Mouse (Mus musculus) CH12.LX (cell line): ENCODE data around the gene Pon2. TPM values are rescaled to one million over a fixed set of nuclear protein-coding genes. Genes with fewer than 3 reads are reported as not detected.
"Not testable (repeated sequence)": the region's sequence is repeated elsewhere in the genome, so short reads cannot be mapped to it uniquely, and the experiment has no call there.

Experiments
- DNase-seq: peaks from one replicate; pipeline ENCODE4 v3.0.0-alpha.2; 2013; ENCODE audit errors: extremely low read depth
- H3K27ac ChIP-seq: 2 replicates; pipeline ENCODE4 v1.5.1; 2012; ENCODE audit warnings: low read depth, mild to moderate bottlenecking, control low read depth, moderate library complexity; ENCODE audit not compliant: insufficient read depth
- H3K27me3 ChIP-seq: replicated peaks from 2 replicates; pipeline ENCODE3; 2012; ENCODE audit warnings: inconsistent platforms
- H3K36me3 ChIP-seq, 2 experiments: replicated peaks in 1 of 2; 2 replicates each; pipeline versions ENCODE3 to v1.6.1; 2012; ENCODE audit warnings: inconsistent platforms in 1 of 2, low read length in 1 of 2, mild to moderate bottlenecking in 1 of 2, mixed read lengths in 1 of 2, moderate library complexity in 1 of 2; ENCODE audit not compliant: control insufficient read depth in 1 of 2, insufficient read depth in 1 of 2
- H3K4me1 ChIP-seq, 2 experiments: 2 replicates each; pipeline ENCODE4 v1.6.1; 2012; ENCODE audit warnings: inconsistent platforms in 1 of 2, moderate library complexity in 1 of 2; ENCODE audit not compliant: insufficient read depth in 2 of 2, control insufficient read depth in 1 of 2
- H3K4me2 ChIP-seq: 2 replicates; pipeline ENCODE4 v1.6.1; 2012; ENCODE audit warnings: low read depth, mild to moderate bottlenecking, control low read depth; ENCODE audit not compliant: poor library complexity, insufficient read depth, severe bottlenecking
- H3K4me3 ChIP-seq, 3 experiments: fragments of 150-350 bp in 1 of 3; sonication (generic) in 1 of 3; replicated peaks in 1 of 3; 2 replicates each; pipeline versions ENCODE3 to v1.5.1; 2011 to 2012; ENCODE audit warnings: low read depth in 2 of 3, low read length in 2 of 3, mild to moderate bottlenecking in 2 of 3, moderate library complexity in 2 of 3, control low read depth in 1 of 3, improper control_type of control experiment in 1 of 3, inconsistent platforms in 1 of 3, mixed read lengths in 1 of 3; ENCODE audit not compliant: poor library complexity in 1 of 3
- H3K79me2 ChIP-seq: replicated peaks from 2 replicates; pipeline ENCODE4 v1.6.1; 2012; ENCODE audit warnings: mild to moderate bottlenecking, moderate library complexity; ENCODE audit not compliant: control insufficient read depth, poor library complexity, insufficient read depth, severe bottlenecking; ENCODE audit errors: extremely low read depth
- H3K9ac ChIP-seq: 2 replicates; pipeline ENCODE4 v1.6.1; 2012; ENCODE audit warnings: low read depth, mild to moderate bottlenecking, control low read depth, moderate library complexity; ENCODE audit not compliant: insufficient read depth
- H3K9me3 ChIP-seq: replicated peaks from 2 replicates; pipeline ENCODE3; 2012; ENCODE audit warnings: low read length, inconsistent platforms, mixed read lengths
- BHLHE40 ChIP-seq: IDR thresholded peaks from 2 replicates; pipeline ENCODE4 v1.6.1; 2011; ENCODE audit warnings: mild to moderate bottlenecking, low read depth, low read length, improper control_type of control experiment
- ELF1 ChIP-seq: IDR thresholded peaks from 2 replicates; pipeline ENCODE4 v1.6.1; 2014; ENCODE audit warnings: low read depth, mild to moderate bottlenecking, inconsistent platforms, low read length, improper control_type of control experiment
- EP300 ChIP-seq: IDR thresholded peaks from 2 replicates; pipeline ENCODE4 v1.6.1; 2011; ENCODE audit warnings: low read length, improper control_type of control experiment
- ETS1 ChIP-seq: conservative IDR thresholded peaks from 2 replicates; pipeline ENCODE4 v1.6.1; 2012; ENCODE audit warnings: low read depth, mild to moderate bottlenecking, inconsistent platforms, low read length, improper control_type of control experiment, moderate library complexity
- HCFC1 ChIP-seq: IDR thresholded peaks from 2 replicates; pipeline ENCODE4 v1.6.1; 2012; ENCODE audit warnings: low read depth, mild to moderate bottlenecking, inconsistent platforms, low read length, improper control_type of control experiment
- IRF4 ChIP-seq: IDR thresholded peaks from 2 replicates; pipeline ENCODE4 v1.6.1; 2014; ENCODE audit warnings: low read depth, mild to moderate bottlenecking, inconsistent platforms, low read length, improper control_type of control experiment
- JUND ChIP-seq: conservative IDR thresholded peaks from 2 replicates; pipeline ENCODE4 v1.6.1; 2011; ENCODE audit warnings: low read depth, low read length, improper control_type of control experiment
- MAFK ChIP-seq: IDR thresholded peaks from 2 replicates; pipeline ENCODE4 v1.6.1; 2011; ENCODE audit warnings: low read length, improper control_type of control experiment; ENCODE audit not compliant: insufficient replicate concordance
- MEF2A ChIP-seq: IDR thresholded peaks from 2 replicates; pipeline ENCODE4 v1.6.1; 2014; ENCODE audit warnings: low read depth, mild to moderate bottlenecking, inconsistent platforms, low read length, improper control_type of control experiment, borderline replicate concordance
- POLR2AphosphoS2 ChIP-seq: IDR thresholded peaks from 2 replicates; pipeline ENCODE4 v1.6.1; 2011; ENCODE audit warnings: low read depth, low read length, improper control_type of control experiment
- UBTF ChIP-seq: IDR thresholded peaks from 2 replicates; pipeline ENCODE4 v1.6.1; 2012; ENCODE audit warnings: low read depth, mild to moderate bottlenecking, inconsistent platforms, low read length, improper control_type of control experiment, moderate library complexity
- USF1 ChIP-seq: IDR thresholded peaks from 2 replicates; pipeline ENCODE4 v1.6.1; 2014; ENCODE audit warnings: low read depth, mild to moderate bottlenecking, inconsistent platforms, low read length, improper control_type of control experiment
- ZC3H11A ChIP-seq: IDR thresholded peaks from 2 replicates; pipeline ENCODE4 v1.6.1; 2012; ENCODE audit warnings: low read depth, mild to moderate bottlenecking, inconsistent platforms, low read length, improper control_type of control experiment
- dilution Hi-C: fragments of 300-500 bp; cut with MboI; formaldehyde crosslinking; loops from 2 replicates; pipeline ENCODE4 v1.14.3; 2020; ENCODE audit warnings: low sequenced_read_pairs; ENCODE audit not compliant: extremely low pct_unique_long_range_greater_than_20kb, extremely low pct_ligation_motif_present
- in situ Hi-C: fragments of 300-500 bp; cut with MboI; formaldehyde crosslinking; loops from 3 replicates; pipeline ENCODE4 v1.14.3; 2019; ENCODE audit warnings: low sequenced_read_pairs, low pct_ligation_motif_present, low pct_unique_long_range_greater_than_20kb, mixed read lengths
- polyA plus RNA-seq: library from polyadenylated mRNA; unstranded; fragments of >175 nt; gene quantifications from 2 replicates; pipeline ENCODE4 v1.2.1, GENCODE M21; 2012; ENCODE audit warnings: low read depth; ENCODE audit not compliant: insufficient read length
- total RNA-seq, 2 experiments: library from RNA; depleted of rRNA; stranded (reverse); fragments of 300-350 nt in 1 of 2; fragments of >200 nt in 1 of 2; gene quantifications; 2 replicates each; pipeline ENCODE4 v1.2.3; 2012 to 2014

Pon2 gene
- total and polyA plus RNA-seq, 3 experiments, result 14.2 to 36.2 (median 32.0) TPM

DNA sequence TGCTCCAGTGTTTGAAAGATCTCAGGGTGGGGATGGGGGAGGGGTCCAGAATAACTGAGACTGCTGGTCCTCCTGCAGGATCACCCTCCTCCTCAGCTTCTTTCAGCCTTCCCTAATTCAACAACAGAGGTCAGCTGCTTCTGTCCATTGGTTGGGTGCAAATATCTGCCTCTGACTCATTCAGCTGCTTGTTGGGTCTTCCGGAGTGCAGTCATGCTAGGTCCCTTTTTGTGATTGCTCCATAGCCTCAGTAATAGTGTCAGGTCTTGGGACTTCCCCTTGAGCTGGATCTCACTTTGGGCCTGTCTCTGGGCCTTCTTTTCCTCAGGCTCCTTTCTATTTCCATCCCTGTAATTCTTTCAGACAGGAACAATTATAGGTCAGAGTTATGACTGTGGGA is 41.0 kb upstream of the Pon2 start:
- TF ChIP-seq ETS1 (peak; percentile 26; the same call in 1 of the 2 replicates), IRF4 (0 out of 2 replicates have a peak, but pooled peaks have one; percentile 8), ELF1 (peak; percentile 53; the same call in 1 of the 2 replicates), JUND (0 out of 2 replicates have a peak, but pooled peaks have one; percentile 9), EP300 (peak; percentile 50)
- peak overlapping the region; percentile 12; the same call in 1 of the 2 replicates for H3K27ac ChIP-seq

DNA sequence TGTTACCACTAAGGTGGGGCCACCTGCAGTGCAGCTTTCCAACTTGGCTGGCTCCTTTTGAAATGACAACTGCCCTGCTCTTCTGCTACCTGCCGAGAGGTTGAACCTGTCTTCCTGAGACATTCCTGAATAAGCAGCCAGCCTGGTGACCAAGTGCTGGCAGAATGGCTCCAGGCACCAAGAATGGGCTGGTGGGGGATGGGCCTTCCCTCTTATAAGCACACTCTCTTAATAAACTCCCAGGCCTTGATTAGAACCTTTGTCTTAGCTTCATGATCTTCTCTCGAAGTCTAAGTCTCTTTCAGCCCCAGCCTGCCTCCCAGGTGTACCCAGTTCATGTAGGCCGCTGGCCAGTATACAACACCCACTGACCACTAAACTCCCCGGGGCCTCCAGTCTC is 40.5 kb upstream of the Pon2 start:
- DNase-seq, H3K4me2 ChIP-seq, in situ Hi-C loops, H3K36me3 ChIP-seq, H3K4me3 ChIP-seq, H3K79me2 ChIP-seq, H3K9me3 ChIP-seq, H3K27me3 ChIP-seq, dilution Hi-C loops, H3K9ac ChIP-seq: not testable (repeated sequence)
- Histone ChIP-seq H3K27ac (peak overlapping the region; percentile 12; the same call in 1 of the 2 replicates), H3K4me1 (peaks cover 2 to 22% of the 10 kb centered on the region in 2 experiments; a peak in 3 of 4 replicates)

More for the DNA sequence above, 41.0 kb upstream of the Pon2 start:
- Histone ChIP-seq H3K9ac (peak overlapping the region; percentile 17; the same call in 1 of the 2 replicates), H3K4me1 (peaks cover 2 to 22% of the 10 kb centered on the region in 2 experiments; a peak in 3 of 4 replicates)
- dilution Hi-C loops, H3K79me2 ChIP-seq, H3K27me3 ChIP-seq, H3K4me3 ChIP-seq, H3K9me3 ChIP-seq, H3K36me3 ChIP-seq, H3K4me2 ChIP-seq, in situ Hi-C loops: not testable (repeated sequence)
- peak; percentile 39 for DNase-seq

DNA sequence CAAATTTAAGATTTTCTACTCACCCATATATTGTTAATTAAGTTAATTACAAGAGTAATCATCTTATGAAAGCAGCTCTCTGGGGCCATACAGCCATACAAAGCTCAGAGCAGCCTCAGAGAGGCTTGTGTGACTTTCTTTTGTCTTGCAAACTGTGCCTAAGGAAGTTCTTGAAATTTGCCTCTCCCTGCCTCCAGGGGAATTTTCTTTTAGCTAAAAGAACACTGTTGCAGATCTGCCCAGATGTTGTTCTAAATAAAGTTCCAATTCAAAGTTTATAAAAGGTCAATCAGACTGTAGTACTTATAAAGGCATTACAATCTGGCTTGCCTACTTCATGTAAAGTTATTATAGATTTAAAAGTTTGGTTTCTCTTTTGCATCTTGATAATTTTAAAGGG is 37.8 kb upstream of the Pon2 start:
- H3K27ac ChIP-seq, H3K4me2 ChIP-seq, H3K9me3 ChIP-seq, in situ Hi-C loops, dilution Hi-C loops, H3K36me3 ChIP-seq, H3K4me3 ChIP-seq, H3K79me2 ChIP-seq, H3K9ac ChIP-seq, H3K27me3 ChIP-seq: not testable (repeated sequence)
- peaks cover 2 to 22% of the 10 kb centered on the region in 2 experiments; a peak in 3 of 4 replicates for H3K4me1 ChIP-seq
- peak; percentile 27 for DNase-seq

DNA sequence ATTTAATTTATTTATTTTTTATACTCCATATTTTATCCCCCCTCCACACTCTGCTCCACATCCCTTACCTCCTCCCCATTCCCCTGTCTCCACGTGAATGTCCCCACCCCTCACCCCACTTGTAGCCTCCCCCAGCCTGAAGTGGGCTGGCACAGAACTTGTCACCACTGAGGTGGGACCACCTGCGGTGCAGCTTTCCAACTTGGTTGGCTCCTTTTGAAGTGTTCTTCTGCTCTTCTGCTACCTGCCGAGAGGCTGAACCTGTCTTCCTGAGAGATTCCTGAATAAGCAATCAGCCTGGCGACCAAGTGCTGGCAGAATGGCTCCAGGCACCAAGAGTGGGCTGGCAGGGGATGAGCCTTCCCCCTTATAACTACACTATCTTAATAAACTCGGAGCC is 35.8 kb upstream of the Pon2 start:
- dilution Hi-C loops, result no loop called here
- H3K27me3 ChIP-seq, result no peaks in the 10 kb centered on the region
- H3K79me2 ChIP-seq, result no peaks in the 10 kb centered on the region
- H3K36me3 ChIP-seq, result no peaks in the 10 kb centered on the region
- no peak overlapping the region for H3K4me3 ChIP-seq
- in situ Hi-C loops, result no loop called here
- peaks cover 2 to 12% of the 10 kb centered on the region in 2 experiments; a peak in 3 of 4 replicates for H3K4me1 ChIP-seq
- TF ChIP-seq HCFC1, result no peak
- no peak for TF ChIP-seq POLR2AphosphoS2
- TF ChIP-seq ETS1, result no peak
- TF ChIP-seq IRF4, result no peak
- no peak for TF ChIP-seq EP300
- TF ChIP-seq MEF2A, result no peak
- no peak for TF ChIP-seq ZC3H11A
- no peak for TF ChIP-seq JUND
- no peak for TF ChIP-seq MAFK
- no peak for TF ChIP-seq USF1
- no peak for TF ChIP-seq UBTF
- TF ChIP-seq BHLHE40, result no peak
- H3K9me3 ChIP-seq, result peaks cover 2% of the 10 kb centered on the region
- no peak overlapping the region for H3K4me2 ChIP-seq
- no peak for DNase-seq
- H3K27ac ChIP-seq, result no peak overlapping the region
- no peak overlapping the region for H3K9ac ChIP-seq
